Mouse (Mus musculus) megakaryocyte, embryonic 14.5 days (primary cell): ENCODE measurements around the gene Dnah14. TPM values are rescaled to one million over a fixed set of nuclear protein-coding genes. Genes with fewer than 3 reads are reported as not detected.
A peak's percentile ranks its signal among the peaks of the same experiment; 100 is the strongest.

Experiments
- H3K27me3 ChIP-seq: replicated peaks from 2 replicates; pipeline ENCODE3; 2012; ENCODE audit warnings: inconsistent platforms
- H3K36me3 ChIP-seq: replicated peaks from 2 replicates; pipeline ENCODE3; 2012; ENCODE audit warnings: low read length, inconsistent platforms, mixed read lengths
- H3K4me1 ChIP-seq: 2 replicates; pipeline ENCODE4 v1.6.1; 2012; ENCODE audit warnings: inconsistent platforms
- H3K4me3 ChIP-seq: replicated peaks from 2 replicates; pipeline ENCODE3; 2012; ENCODE audit warnings: moderate library complexity, mild to moderate bottlenecking, inconsistent platforms
- H3K9me3 ChIP-seq: 2 replicates; pipeline ENCODE4 v1.6.1; 2012; ENCODE audit warnings: inconsistent platforms
- FLI1 ChIP-seq: IDR thresholded peaks from 2 replicates; pipeline ENCODE4 v1.6.1; 2012; ENCODE audit warnings: low read length, inconsistent platforms, mixed read lengths
- GATA1 ChIP-seq: IDR thresholded peaks from 3 replicates; pipeline ENCODE4 v1.6.1; 2012; ENCODE audit warnings: mixed read lengths, low read length, inconsistent platforms, borderline replicate concordance
- polyA plus RNA-seq: library from polyadenylated mRNA; stranded (reverse); fragments of >175 nt; gene quantifications from 2 replicates; pipeline ENCODE4 v1.2.3, GENCODE M21; 2012; ENCODE audit warnings: low replicate concordance; ENCODE audit not compliant: insufficient read depth

The Dnah14 gene
- polyA plus RNA-seq, 1 experiment = not detected

- Histone ChIP-seq H3K4me3 (no peak overlapping the region), H3K36me3 (no peaks in the 10 kb centered on the region), H3K4me1 (peaks cover 29% of the 10 kb centered on the region), H3K27me3 (no peaks in the 10 kb centered on the region), H3K9me3 (no peaks in the 10 kb centered on the region)
- TF ChIP-seq GATA1 (no peak), FLI1 (no peak)
These were observed 274.1 kb downstream of the Dnah14 start for GRCm38 (mm10) chr1:181850441-181850840.

- Histone ChIP-seq H3K4me1 (peaks cover 23% of the 10 kb centered on the region), H3K9me3 (no peaks in the 10 kb centered on the region), H3K27me3 (no peaks in the 10 kb centered on the region), H3K4me3 (peak overlapping the region; percentile 24), H3K36me3 (no peaks in the 10 kb centered on the region)
- TF ChIP-seq FLI1 = no peak
- TF ChIP-seq GATA1 = no peak
These were observed 275.4 kb downstream of the Dnah14 start for GRCm38 (mm10) chr1:181851521-181852310.

DNA sequence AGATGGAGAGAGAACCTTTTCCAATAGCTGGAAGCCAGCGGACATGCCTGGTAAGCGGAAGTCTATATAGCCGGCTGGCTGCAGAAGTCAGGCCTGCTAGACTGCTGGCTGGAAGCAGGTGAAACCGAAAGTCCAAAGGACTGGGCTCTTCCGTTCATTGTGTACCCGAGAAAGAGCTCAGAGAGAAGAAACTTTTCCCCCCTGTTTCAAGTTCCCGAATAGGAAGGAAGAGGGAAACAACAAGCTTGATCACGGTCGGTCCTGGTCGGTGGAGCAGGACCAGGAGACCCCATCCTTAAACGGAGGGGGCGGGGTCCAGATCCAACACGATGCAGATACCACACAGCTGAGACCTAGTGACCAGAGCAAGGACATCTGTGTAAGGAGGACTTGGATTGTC lies 276.1 kb downstream of the Dnah14 start:
- Histone ChIP-seq H3K36me3 (no peaks in the 10 kb centered on the region), H3K27me3 (no peaks in the 10 kb centered on the region), H3K4me1 (peaks cover 23% of the 10 kb centered on the region), H3K4me3 (peak overlapping the region; percentile 92), H3K9me3 (no peaks in the 10 kb centered on the region)
- no peak for TF ChIP-seq GATA1
- TF ChIP-seq FLI1 = no peak

- peaks cover 23% of the 10 kb centered on the region for H3K4me1 ChIP-seq
- H3K36me3 ChIP-seq = no peaks in the 10 kb centered on the region
- peak overlapping the region; percentile 92 for H3K4me3 ChIP-seq
These were observed 276.9 kb downstream of the Dnah14 start for GRCm38 (mm10) chr1:181853081-181853736.

DNA sequence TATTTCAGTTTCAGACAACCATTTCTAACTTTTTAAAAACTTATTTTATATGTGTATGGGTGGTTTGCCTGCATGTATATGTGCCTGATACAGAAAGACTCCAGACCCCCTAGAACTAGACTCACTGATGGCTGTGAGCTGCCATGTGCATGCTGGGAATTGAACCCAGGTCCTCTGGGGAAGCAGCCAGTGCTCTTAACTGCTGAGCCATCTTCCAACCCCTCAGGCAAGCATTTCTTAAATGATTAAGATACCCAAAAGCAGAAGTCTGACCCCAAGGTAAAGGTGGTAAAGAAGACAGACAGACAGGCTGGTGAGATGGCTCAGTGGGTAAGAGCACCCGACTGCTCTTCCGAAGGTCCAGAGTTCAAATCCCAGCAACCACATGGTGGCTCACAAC lies 278.5 kb downstream of the Dnah14 start:
- H3K9me3 ChIP-seq = no peaks in the 10 kb centered on the region
- no peak for TF ChIP-seq FLI1
- TF ChIP-seq GATA1 = no peak
- peaks cover 39% of the 10 kb centered on the region for H3K4me1 ChIP-seq
- no peak overlapping the region for H3K4me3 ChIP-seq
- no peaks in the 10 kb centered on the region for H3K27me3 ChIP-seq
- no peaks in the 10 kb centered on the region for H3K36me3 ChIP-seq

More at GRCm38 (mm10) chr1:181853081-181853736, 276.9 kb downstream of the Dnah14 start:
- TF ChIP-seq GATA1 (no peak), FLI1 (no peak)
- no peaks in the 10 kb centered on the region for H3K9me3 ChIP-seq
- H3K27me3 ChIP-seq = no peaks in the 10 kb centered on the region

DNA sequence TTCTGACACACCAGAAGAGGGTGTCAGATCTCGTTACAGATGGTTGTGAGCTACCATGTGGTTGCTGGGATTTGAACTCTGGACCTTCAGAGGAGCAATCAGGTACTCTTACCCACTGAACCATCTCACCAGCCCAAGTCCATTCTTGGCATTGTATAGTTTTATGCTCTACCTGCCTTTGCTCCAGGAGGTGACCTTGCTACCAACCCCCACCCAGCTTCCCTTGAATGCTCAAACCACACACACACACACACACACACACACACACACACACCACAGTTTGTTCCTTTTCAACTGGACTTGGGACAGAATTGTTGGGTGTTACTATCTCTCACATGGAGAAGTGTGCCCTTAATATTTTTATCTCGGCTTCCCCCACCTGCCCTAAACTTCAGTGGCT lies 280.0 kb downstream of the Dnah14 start:
- Histone ChIP-seq H3K4me1 (peaks cover 51% of the 10 kb centered on the region), H3K9me3 (no peaks in the 10 kb centered on the region), H3K36me3 (no peaks in the 10 kb centered on the region), H3K4me3 (no peak overlapping the region), H3K27me3 (no peaks in the 10 kb centered on the region)
- no peak for TF ChIP-seq FLI1
- TF ChIP-seq GATA1 = no peak

- Histone ChIP-seq H3K4me3 (peak overlapping the region; percentile 78), H3K9me3 (no peaks in the 10 kb centered on the region), H3K4me1 (peaks cover 67% of the 10 kb centered on the region), H3K36me3 (peaks cover 3% of the 10 kb centered on the region), H3K27me3 (no peaks in the 10 kb centered on the region)
- TF ChIP-seq FLI1 (peak; percentile 85; the same call in 1 of the 2 replicates), GATA1 (no peak; the same call in 2 of the 3 replicates)
These were observed 284.3 kb downstream of the Dnah14 start for GRCm38 (mm10) chr1:181860659-181861058.

DNA sequence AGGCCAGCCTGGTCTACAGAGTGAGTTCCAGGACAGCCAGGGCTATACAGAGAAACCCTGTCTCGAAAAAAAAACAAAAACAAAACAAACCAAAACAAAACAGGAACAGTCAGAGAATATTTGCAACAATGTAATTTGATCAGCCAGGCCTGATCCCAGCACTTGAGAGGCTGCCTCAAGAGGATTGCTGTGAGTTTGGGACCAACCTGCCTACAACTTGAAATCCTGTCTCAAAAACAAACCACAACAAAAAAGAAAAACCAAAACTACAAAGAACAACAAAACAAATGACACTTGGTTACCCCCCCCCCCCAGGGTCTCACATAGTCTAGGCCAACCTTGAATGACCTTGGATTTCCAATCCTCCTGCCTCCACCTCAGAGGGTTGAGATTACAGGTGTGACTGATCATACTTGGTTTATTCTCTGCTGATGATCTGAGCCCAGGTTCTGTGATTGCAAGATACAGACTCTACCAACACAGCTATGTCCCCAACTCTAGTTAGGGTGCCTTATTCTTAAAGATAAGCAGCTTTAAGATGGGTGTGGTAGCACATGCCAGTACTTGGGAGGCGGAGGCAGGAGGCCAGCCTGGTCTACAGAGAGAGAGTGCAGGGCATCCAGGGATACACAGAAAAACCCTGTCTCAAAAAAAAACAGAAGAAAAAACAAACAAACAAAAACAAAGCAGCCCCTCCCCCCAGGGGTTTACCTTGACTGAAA lies 285.0 kb downstream of the Dnah14 start:
- no peaks in the 10 kb centered on the region for H3K27me3 ChIP-seq
- no peaks in the 10 kb centered on the region for H3K9me3 ChIP-seq
- peaks cover 74% of the 10 kb centered on the region for H3K4me1 ChIP-seq
- peak overlapping the region; percentile 74 for H3K4me3 ChIP-seq
- H3K36me3 ChIP-seq = peaks cover 3% of the 10 kb centered on the region
- TF ChIP-seq FLI1 = no peak
- TF ChIP-seq GATA1 = no peak

- Histone ChIP-seq H3K36me3 (peaks cover 3% of the 10 kb centered on the region), H3K4me1 (peaks cover 89% of the 10 kb centered on the region), H3K4me3 (no peak overlapping the region), H3K27me3 (no peaks in the 10 kb centered on the region), H3K9me3 (no peaks in the 10 kb centered on the region)
- TF ChIP-seq GATA1 = no peak
- no peak for TF ChIP-seq FLI1
These were observed 286.5 kb downstream of the Dnah14 start for GRCm38 (mm10) chr1:181862676-181863374.
